Mouse (Mus musculus) heart, embryonic 12.5 days (tissue): ENCODE results near the gene Hcfc1r1. TPM values are rescaled to one million over a fixed set of nuclear protein-coding genes. Genes with fewer than 3 reads are reported as not detected.

Source experiments
- ATAC-seq: fragments of 200-750 bp; cut with Nextera tagmentation; 2 replicates; pipeline ENCODE4 v1.8.0; 2017; ENCODE audit warnings: moderate TSS enrichment, moderate library complexity; ENCODE audit not compliant: insufficient number of reproducible peaks, low FRiP score
- H3K27ac ChIP-seq: fragments of 300-500 bp; sonication (generic); 2 replicates; pipeline ENCODE4 v1.5.1; 2016; ENCODE audit warnings: mild to moderate bottlenecking, moderate library complexity; ENCODE audit not compliant: poor library complexity, severe bottlenecking
- H3K27me3 ChIP-seq: fragments of 300-500 bp; sonication (generic); replicated peaks from 2 replicates; pipeline ENCODE4 v1.6.1; 2016; ENCODE audit warnings: mild to moderate bottlenecking, moderate library complexity
- H3K36me3 ChIP-seq: fragments of 300-500 bp; sonication (generic); 2 replicates; pipeline ENCODE4 v1.6.1; 2016; ENCODE audit warnings: mild to moderate bottlenecking, moderate library complexity
- H3K4me1 ChIP-seq: fragments of 300-500 bp; sonication (generic); replicated peaks from 2 replicates; pipeline ENCODE4 v1.6.1; 2016; ENCODE audit warnings: mild to moderate bottlenecking
- H3K4me2 ChIP-seq: fragments of 300-500 bp; sonication (generic); 2 replicates; pipeline ENCODE4 v1.6.1; 2016; ENCODE audit warnings: mild to moderate bottlenecking, moderate library complexity
- H3K4me3 ChIP-seq: fragments of 300-500 bp; sonication (generic); 2 replicates; pipeline ENCODE4 v1.5.1; 2016; ENCODE audit warnings: mild to moderate bottlenecking
- H3K9ac ChIP-seq: fragments of 300-500 bp; sonication (generic); 2 replicates; pipeline ENCODE4 v1.6.1; 2016; ENCODE audit warnings: mild to moderate bottlenecking, moderate library complexity
- H3K9me3 ChIP-seq: fragments of 300-500 bp; sonication (generic); replicated peaks from 2 replicates; pipeline ENCODE4 v1.6.1; 2016; ENCODE audit warnings: mild to moderate bottlenecking, moderate library complexity
- whole genome bisulfite sequencing: fragments of 180-500 bp; shearing (Covaris S2); methylation state at CpG from one replicate; pipeline ENCODE4 v1.1.7; 2016; 5-methylcytosine and 5-hydroxymethylcytosine counted together
- polyA plus RNA-seq: library from polyadenylated mRNA; unstranded; fragments of >200 nt; fragmentation: Nextera tagmentation; extraction: Ambion mirVana; gene quantifications from 2 replicates; pipeline ENCODE4 v1.2.1, GENCODE M21; 2016

Gene Hcfc1r1
- polyA plus RNA-seq, 1 experiment from 2014 or later, result 337 TPM

GRCm38 (mm10) chr17:23722376-23723125 is 49.2 kb downstream of the Hcfc1r1 start, which contains the start of gene 1520401A03Rik:
TSS of gene 1520401A03Rik (minus strand) at chr17:23722783.
- WGBS, result 50% methylated on average over 7 of the region's 7 CpGs
- H3K9me3 ChIP-seq, result no peaks in the 10 kb centered on the region
- no peak for ATAC-seq
- H3K27ac ChIP-seq, result no peak within 1 kb of the TSS
- no peak within 1 kb of the TSS for H3K4me2 ChIP-seq
- H3K36me3 ChIP-seq, result no peaks in the 10 kb centered on the region
- H3K4me1 ChIP-seq, result peaks cover 8% of the 10 kb centered on the region
- H3K4me3 ChIP-seq, result no peak within 1 kb of the TSS
- H3K9ac ChIP-seq, result no peak within 1 kb of the TSS
- H3K27me3 ChIP-seq, result peaks cover 32% of the 10 kb centered on the region

Other genes starting within 250 kb of the Hcfc1r1 start
- not detected in 2 replicates for gene Vmn2r117, start 193.9 kb upstream of the Hcfc1r1 start, polyA plus RNA-seq
- 14.1 and 16.9 TPM in 2 replicates for gene Zfp213, start 109.4 kb upstream of the Hcfc1r1 start, polyA plus RNA-seq
- 9.1 and 10.7 TPM in 2 replicates for gene Zfp13, start 74.1 kb upstream of the Hcfc1r1 start, polyA plus RNA-seq
- gene Zscan10, start 72.7 kb upstream of the Hcfc1r1 start, polyA plus RNA-seq, result not detected in 2 replicates
- 0.42 and 0.75 TPM in 2 replicates for gene Mmp25, start 28.3 kb upstream of the Hcfc1r1 start, polyA plus RNA-seq
- gene Bicdl2, start 13.1 kb upstream of the Hcfc1r1 start, polyA plus RNA-seq, result 0.36 TPM in 1 of 2 replicates, not detected in the other
- 35.8 and 39.1 TPM in 2 replicates for gene Thoc6, start 286 bp downstream of the Hcfc1r1 start, polyA plus RNA-seq
- gene Tnfrsf12a, start 3.9 kb downstream of the Hcfc1r1 start, polyA plus RNA-seq, result 117 and 119 TPM in 2 replicates
- 2.2 and 3.1 TPM in 2 replicates for gene Cldn6, start 5.7 kb downstream of the Hcfc1r1 start, polyA plus RNA-seq
- gene Cldn9, start 10.4 kb downstream of the Hcfc1r1 start, polyA plus RNA-seq, result not detected in 2 replicates
- gene 1520401A03Rik, start 49.2 kb downstream of the Hcfc1r1 start, polyA plus RNA-seq, result 0.18 TPM in 1 of 2 replicates, not detected in the other
- 32.4 and 32.7 TPM in 2 replicates for gene Pkmyt1, start 52.7 kb downstream of the Hcfc1r1 start, polyA plus RNA-seq
- gene Paqr4, start 67.3 kb downstream of the Hcfc1r1 start, polyA plus RNA-seq, result 10.3 and 11.2 TPM in 2 replicates
- gene Kremen2, start 72.2 kb downstream of the Hcfc1r1 start, polyA plus RNA-seq, result 0.17 and 0.33 TPM in 2 replicates
- 64.1 and 67.5 TPM in 2 replicates for gene Flywch1, start 98.0 kb downstream of the Hcfc1r1 start, polyA plus RNA-seq
- 6.9 and 7.3 TPM in 2 replicates for gene Flywch2, start 112.5 kb downstream of the Hcfc1r1 start, polyA plus RNA-seq
- 399 TPM in 2 replicates for gene Srrm2, start 116.9 kb downstream of the Hcfc1r1 start, polyA plus RNA-seq
- gene Elob, start 155.5 kb downstream of the Hcfc1r1 start, polyA plus RNA-seq, result 878 and 903 TPM in 2 replicates
- gene Prss33, start 162.5 kb downstream of the Hcfc1r1 start, polyA plus RNA-seq, result not detected in 2 replicates
- gene Prss32, start 170.3 kb downstream of the Hcfc1r1 start, polyA plus RNA-seq, result not detected in 2 replicates
- gene Prss41, start 170.6 kb downstream of the Hcfc1r1 start, polyA plus RNA-seq, result 0.36 TPM in 1 of 2 replicates, not detected in the other
- not detected in 2 replicates for gene Prss21, start 194.5 kb downstream of the Hcfc1r1 start, polyA plus RNA-seq
- not detected in 2 replicates for gene Dcpp1, start 207.3 kb downstream of the Hcfc1r1 start, polyA plus RNA-seq
- gene Dcpp2, start 207.3 kb downstream of the Hcfc1r1 start, polyA plus RNA-seq, result not detected in 2 replicates
- gene Dcpp3, start 243.9 kb downstream of the Hcfc1r1 start, polyA plus RNA-seq, result not detected in 2 replicates